Mouse (Mus musculus) cerebellum, adult 2 months (tissue): ENCODE results near the gene Atp5g1. TPM values are rescaled to one million over a fixed set of nuclear protein-coding genes. Genes with fewer than 3 reads are reported as not detected.

Source experiments
- DNase-seq, 2 experiments: peaks; one replicate each; pipeline ENCODE4 v3.0.0; 2021
- H3K27ac ChIP-seq: fragments of 200-500 bp; 2 replicates; pipeline ENCODE4 v1.5.1; 2012; ENCODE audit warnings: low read length, control low read depth, inconsistent platforms; ENCODE audit not compliant: insufficient read depth
- H3K27me3 ChIP-seq: fragments of 200-500 bp; 2 replicates; pipeline ENCODE4 v1.6.1; 2012; ENCODE audit warnings: inconsistent platforms, mild to moderate bottlenecking, low read length, moderate library complexity; ENCODE audit not compliant: control insufficient read depth, insufficient read depth
- H3K4me1 ChIP-seq: fragments of 200-500 bp; 2 replicates; pipeline ENCODE4 v1.6.1; 2011; ENCODE audit warnings: low read length; ENCODE audit not compliant: control insufficient read depth, insufficient read depth
- H3K4me3 ChIP-seq: fragments of 200-500 bp; replicated peaks from 2 replicates; pipeline ENCODE3; 2011; ENCODE audit warnings: mild to moderate bottlenecking, low read depth, low read length, control low read depth; ENCODE audit not compliant: insufficient read depth
- CTCF ChIP-seq: fragments of 200-500 bp; IDR thresholded peaks from 2 replicates; pipeline ENCODE4 v1.5.1; 2011; ENCODE audit warnings: low read depth, mild to moderate bottlenecking, control low read depth, low read length, moderate library complexity, borderline replicate concordance; ENCODE audit not compliant: insufficient read depth
- POLR2A ChIP-seq: fragments of 200-500 bp; IDR thresholded peaks from 2 replicates; pipeline ENCODE4 v1.6.1; 2011; ENCODE audit warnings: low read length, control low read depth, borderline replicate concordance; ENCODE audit not compliant: insufficient read depth
- WGBS: fragments of 180-500 bp; shearing (Covaris S2); methylation state at CpG from one replicate; pipeline ENCODE4 v1.1.7; 2018; 5-methylcytosine and 5-hydroxymethylcytosine counted together
- polyA plus RNA-seq: library from polyadenylated mRNA; depleted of rRNA; stranded (reverse); fragments of >200 nt; gene quantifications from 2 replicates; pipeline ENCODE4 v1.2.3, GENCODE M21; 2012; rRNA removed

Gene Atp5g1
- polyA plus RNA-seq, 1 experiment, result 758 TPM

GRCm38 (mm10) chr11:96030571-96030970, 44.9 kb downstream of the Atp5g1 start:
- H3K27me3 ChIP-seq, result no peaks in the 10 kb centered on the region
- WGBS, result 87% methylated on average over 3 of the region's 3 CpGs
- no peak overlapping the region for H3K27ac ChIP-seq
- TF ChIP-seq CTCF (no peak), POLR2A (no peak)
- DNase-seq, result no peak
- no peak overlapping the region for H3K4me3 ChIP-seq
- no peaks in the 10 kb centered on the region for H3K4me1 ChIP-seq

GRCm38 (mm10) chr11:96028130-96028529, 47.3 kb downstream of the Atp5g1 start:
- WGBS, result 52% methylated on average over 5 of the region's 5 CpGs
- Histone ChIP-seq H3K4me3 (no peak overlapping the region), H3K27me3 (no peaks in the 10 kb centered on the region), H3K4me1 (no peaks in the 10 kb centered on the region), H3K27ac (no peak overlapping the region)
- DNase-seq, result no peak
- TF ChIP-seq CTCF, result no peak
- TF ChIP-seq POLR2A, result no peak

- no peaks in the 10 kb centered on the region for H3K4me1 ChIP-seq
- no peak for TF ChIP-seq CTCF
- TF ChIP-seq POLR2A, result no peak
- DNase-seq, result no peak
- no peak overlapping the region for H3K4me3 ChIP-seq
- no peak overlapping the region for H3K27ac ChIP-seq
- H3K27me3 ChIP-seq, result no peaks in the 10 kb centered on the region; the same call in 1 of the 2 replicates
- 66% methylated on average over 4 of the region's 4 CpGs for WGBS
Measured at GRCm38 (mm10) chr11:96020622-96021021, 54.8 kb downstream of the Atp5g1 start.

Other genes starting within 250 kb of the Atp5g1 start
- gene Gngt2, start 238.5 kb downstream of the Atp5g1 start, polyA plus RNA-seq, result 3.5 and 5.4 TPM in 2 replicates
- 3.2 and 3.9 TPM in 2 replicates for gene Abi3, start 233.2 kb downstream of the Atp5g1 start, polyA plus RNA-seq
- gene B4galnt2, start 160.8 kb downstream of the Atp5g1 start, polyA plus RNA-seq, result not detected in 2 replicates
- not detected in 2 replicates for gene Igf2bp1, start 69.7 kb downstream of the Atp5g1 start, polyA plus RNA-seq
- gene Gip, start 51.1 kb downstream of the Atp5g1 start, polyA plus RNA-seq, result not detected in 2 replicates
- 75.0 and 83.5 TPM in 2 replicates for gene Snf8, start 40.8 kb downstream of the Atp5g1 start, polyA plus RNA-seq
- 56.0 and 56.8 TPM in 2 replicates for gene Ube2z, start 10.3 kb downstream of the Atp5g1 start, polyA plus RNA-seq
- 0.08 TPM in 1 of 2 replicates, not detected in the other for gene Calcoco2, start 36.3 kb upstream of the Atp5g1 start, polyA plus RNA-seq
- 0.39 and 0.52 TPM in 2 replicates for gene Ttll6, start 58.1 kb upstream of the Atp5g1 start, polyA plus RNA-seq
- gene Hoxb13, start 118.6 kb upstream of the Atp5g1 start, polyA plus RNA-seq, result not detected in 2 replicates
- gene Hoxb9, start 195.8 kb upstream of the Atp5g1 start, polyA plus RNA-seq, result not detected in 2 replicates
- gene Hoxb8, start 206.2 kb upstream of the Atp5g1 start, polyA plus RNA-seq, result 0.11 and 1.0 TPM in 2 replicates
- gene Hoxb7, start 211.0 kb upstream of the Atp5g1 start, polyA plus RNA-seq, result 0.11 TPM in 1 of 2 replicates, not detected in the other
- gene Hoxb6, start 216.8 kb upstream of the Atp5g1 start, polyA plus RNA-seq, result 1.5 and 3.2 TPM in 2 replicates
- 6.8 and 9.3 TPM in 2 replicates for gene Hoxb5, start 227.7 kb upstream of the Atp5g1 start, polyA plus RNA-seq
- 1.5 TPM in 2 replicates for gene Hoxb4, start 242.6 kb upstream of the Atp5g1 start, polyA plus RNA-seq
- gene Hoxb3, start 247.7 kb upstream of the Atp5g1 start, polyA plus RNA-seq, result 5.4 and 5.5 TPM in 2 replicates